Mouse (Mus musculus) C2C12 (cell line): ENCODE measurements around the gene Nxph1.

Source experiments
- CTCF ChIP-seq: IDR thresholded peaks from one replicate; pipeline ENCODE4 v1.5.1; 2011; ENCODE audit not compliant: control insufficient read depth, insufficient read depth, insufficient read length
- MAX ChIP-seq: IDR thresholded peaks from one replicate; pipeline ENCODE4 v1.6.1; 2011; ENCODE audit warnings: mild to moderate bottlenecking, control low read depth
- MYOG ChIP-seq: IDR thresholded peaks from one replicate; pipeline ENCODE4 v1.6.1; 2011; ENCODE audit not compliant: control insufficient read depth, insufficient read length; ENCODE audit errors: extremely low read depth

DNA sequence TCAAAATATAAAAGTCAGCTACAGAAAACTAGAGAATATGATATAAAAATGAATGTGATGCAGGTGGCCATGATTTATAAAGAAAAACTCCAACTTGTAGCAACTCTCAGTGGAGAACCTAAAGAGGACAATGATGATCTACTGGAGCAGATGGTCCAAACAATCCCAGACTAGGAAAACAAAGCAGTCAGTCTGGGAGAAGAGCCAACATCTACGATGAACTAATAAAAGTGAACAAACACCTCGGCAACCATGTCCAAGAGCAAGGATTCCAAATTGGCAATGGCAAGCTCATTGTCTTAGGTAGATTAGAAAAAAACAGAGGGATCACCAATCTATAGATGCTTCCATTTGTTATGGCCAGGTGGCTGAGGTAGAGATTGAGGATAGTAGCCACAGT is 211.0 kb downstream of the Nxph1 start:
- TF ChIP-seq MAX (no peak), CTCF (no peak), MYOG (no peak)
